Mouse (Mus musculus) CH12.LX (cell line): ENCODE data around the gene Nfic. TPM values are rescaled to one million over a fixed set of nuclear protein-coding genes. Genes with fewer than 3 reads are reported as not detected.

Experiments used
- DNase-seq: peaks from one replicate; pipeline ENCODE4 v3.0.0-alpha.2; 2013; ENCODE audit errors: extremely low read depth
- H3K27ac ChIP-seq: 2 replicates; pipeline ENCODE4 v1.5.1; 2012; ENCODE audit warnings: low read depth, mild to moderate bottlenecking, control low read depth, moderate library complexity; ENCODE audit not compliant: insufficient read depth
- H3K27me3 ChIP-seq: replicated peaks from 2 replicates; pipeline ENCODE3; 2012; ENCODE audit warnings: inconsistent platforms
- H3K36me3 ChIP-seq, 2 experiments: replicated peaks in 1 of 2; 2 replicates each; pipeline versions ENCODE3 to v1.6.1; 2012; ENCODE audit warnings: inconsistent platforms in 1 of 2, low read length in 1 of 2, mild to moderate bottlenecking in 1 of 2, mixed read lengths in 1 of 2, moderate library complexity in 1 of 2; ENCODE audit not compliant: control insufficient read depth in 1 of 2, insufficient read depth in 1 of 2
- H3K4me1 ChIP-seq, 2 experiments: 2 replicates each; pipeline ENCODE4 v1.6.1; 2012; ENCODE audit warnings: inconsistent platforms in 1 of 2, moderate library complexity in 1 of 2; ENCODE audit not compliant: insufficient read depth in 2 of 2, control insufficient read depth in 1 of 2
- H3K4me2 ChIP-seq: 2 replicates; pipeline ENCODE4 v1.6.1; 2012; ENCODE audit warnings: low read depth, mild to moderate bottlenecking, control low read depth; ENCODE audit not compliant: poor library complexity, insufficient read depth, severe bottlenecking
- H3K4me3 ChIP-seq, 3 experiments: fragments of 150-350 bp in 1 of 3; sonication (generic) in 1 of 3; replicated peaks in 1 of 3; 2 replicates each; pipeline versions ENCODE3 to v1.5.1; 2011 to 2012; ENCODE audit warnings: low read depth in 2 of 3, low read length in 2 of 3, mild to moderate bottlenecking in 2 of 3, moderate library complexity in 2 of 3, control low read depth in 1 of 3, improper control_type of control experiment in 1 of 3, inconsistent platforms in 1 of 3, mixed read lengths in 1 of 3; ENCODE audit not compliant: poor library complexity in 1 of 3
- H3K79me2 ChIP-seq: replicated peaks from 2 replicates; pipeline ENCODE4 v1.6.1; 2012; ENCODE audit warnings: mild to moderate bottlenecking, moderate library complexity; ENCODE audit not compliant: control insufficient read depth, poor library complexity, insufficient read depth, severe bottlenecking; ENCODE audit errors: extremely low read depth
- H3K9ac ChIP-seq: 2 replicates; pipeline ENCODE4 v1.6.1; 2012; ENCODE audit warnings: low read depth, mild to moderate bottlenecking, control low read depth, moderate library complexity; ENCODE audit not compliant: insufficient read depth
- H3K9me3 ChIP-seq: replicated peaks from 2 replicates; pipeline ENCODE3; 2012; ENCODE audit warnings: low read length, inconsistent platforms, mixed read lengths
- CHD2 ChIP-seq: IDR thresholded peaks from 2 replicates; pipeline ENCODE4 v1.6.1; 2011; ENCODE audit warnings: low read length, improper control_type of control experiment
- E2F4 ChIP-seq: IDR thresholded peaks from 2 replicates; pipeline ENCODE4 v1.6.1; 2011; ENCODE audit warnings: low read depth, low read length, improper control_type of control experiment; ENCODE audit not compliant: insufficient replicate concordance
- EP300 ChIP-seq: IDR thresholded peaks from 2 replicates; pipeline ENCODE4 v1.6.1; 2011; ENCODE audit warnings: low read length, improper control_type of control experiment
- ETS1 ChIP-seq: conservative IDR thresholded peaks from 2 replicates; pipeline ENCODE4 v1.6.1; 2012; ENCODE audit warnings: low read depth, mild to moderate bottlenecking, inconsistent platforms, low read length, improper control_type of control experiment, moderate library complexity
- HCFC1 ChIP-seq: IDR thresholded peaks from 2 replicates; pipeline ENCODE4 v1.6.1; 2012; ENCODE audit warnings: low read depth, mild to moderate bottlenecking, inconsistent platforms, low read length, improper control_type of control experiment
- IRF4 ChIP-seq: IDR thresholded peaks from 2 replicates; pipeline ENCODE4 v1.6.1; 2014; ENCODE audit warnings: low read depth, mild to moderate bottlenecking, inconsistent platforms, low read length, improper control_type of control experiment
- JUN ChIP-seq: IDR thresholded peaks from 2 replicates; pipeline ENCODE4 v1.6.1; 2011; ENCODE audit warnings: low read depth, mild to moderate bottlenecking, low read length, improper control_type of control experiment, moderate library complexity; ENCODE audit not compliant: insufficient read depth
- MAFK ChIP-seq: IDR thresholded peaks from 2 replicates; pipeline ENCODE4 v1.6.1; 2011; ENCODE audit warnings: low read length, improper control_type of control experiment; ENCODE audit not compliant: insufficient replicate concordance
- MAX ChIP-seq: IDR thresholded peaks from 2 replicates; pipeline ENCODE4 v1.6.1; 2011; ENCODE audit warnings: low read length, improper control_type of control experiment
- MEF2A ChIP-seq: IDR thresholded peaks from 2 replicates; pipeline ENCODE4 v1.6.1; 2014; ENCODE audit warnings: low read depth, mild to moderate bottlenecking, inconsistent platforms, low read length, improper control_type of control experiment, borderline replicate concordance
- MXI1 ChIP-seq: IDR thresholded peaks from 2 replicates; pipeline ENCODE4 v1.6.1; 2011; ENCODE audit warnings: mild to moderate bottlenecking, low read depth, low read length, improper control_type of control experiment
- NRF1 ChIP-seq: IDR thresholded peaks from 2 replicates; pipeline ENCODE4 v1.6.1; 2014; ENCODE audit warnings: low read depth, mild to moderate bottlenecking, inconsistent platforms, low read length, improper control_type of control experiment, moderate library complexity
- PAX5 ChIP-seq: IDR thresholded peaks from 2 replicates; pipeline ENCODE4 v1.6.1; 2012; ENCODE audit warnings: low read length, inconsistent platforms, mixed read lengths
- SIN3A ChIP-seq: IDR thresholded peaks from 2 replicates; pipeline ENCODE4 v1.6.1; 2012; ENCODE audit warnings: low read length, improper control_type of control experiment, inconsistent platforms
- SMC3 ChIP-seq: IDR thresholded peaks from 2 replicates; pipeline ENCODE4 v1.6.1; 2011; ENCODE audit warnings: low read depth, low read length, improper control_type of control experiment
- UBTF ChIP-seq: IDR thresholded peaks from 2 replicates; pipeline ENCODE4 v1.6.1; 2012; ENCODE audit warnings: low read depth, mild to moderate bottlenecking, inconsistent platforms, low read length, improper control_type of control experiment, moderate library complexity
- USF1 ChIP-seq: IDR thresholded peaks from 2 replicates; pipeline ENCODE4 v1.6.1; 2014; ENCODE audit warnings: low read depth, mild to moderate bottlenecking, inconsistent platforms, low read length, improper control_type of control experiment
- ZKSCAN1 ChIP-seq: IDR thresholded peaks from 2 replicates; pipeline ENCODE4 v1.6.1; 2012; ENCODE audit warnings: low read depth, inconsistent platforms, low read length, improper control_type of control experiment, borderline replicate concordance
- ZNF384 ChIP-seq: IDR thresholded peaks from 2 replicates; pipeline ENCODE4 v1.6.1; 2012; ENCODE audit warnings: low read depth, low read length, improper control_type of control experiment, inconsistent platforms
- dilution Hi-C: fragments of 300-500 bp; cut with MboI; formaldehyde crosslinking; loops from 2 replicates; pipeline ENCODE4 v1.14.3; 2020; ENCODE audit warnings: low sequenced_read_pairs; ENCODE audit not compliant: extremely low pct_unique_long_range_greater_than_20kb, extremely low pct_ligation_motif_present
- in situ Hi-C: fragments of 300-500 bp; cut with MboI; formaldehyde crosslinking; loops from 3 replicates; pipeline ENCODE4 v1.14.3; 2019; ENCODE audit warnings: low sequenced_read_pairs, low pct_ligation_motif_present, low pct_unique_long_range_greater_than_20kb, mixed read lengths
- polyA plus RNA-seq: library from polyadenylated mRNA; unstranded; fragments of >175 nt; gene quantifications from 2 replicates; pipeline ENCODE4 v1.2.1, GENCODE M21; 2012; ENCODE audit warnings: low read depth; ENCODE audit not compliant: insufficient read length
- total RNA-seq, 2 experiments: library from RNA; depleted of rRNA; stranded (reverse); fragments of 300-350 nt in 1 of 2; fragments of >200 nt in 1 of 2; gene quantifications; 2 replicates each; pipeline ENCODE4 v1.2.3; 2012 to 2014

The Nfic gene
- total and polyA plus RNA-seq, 3 experiments = 0.07 to 4.7 (median 4.0) TPM

DNA sequence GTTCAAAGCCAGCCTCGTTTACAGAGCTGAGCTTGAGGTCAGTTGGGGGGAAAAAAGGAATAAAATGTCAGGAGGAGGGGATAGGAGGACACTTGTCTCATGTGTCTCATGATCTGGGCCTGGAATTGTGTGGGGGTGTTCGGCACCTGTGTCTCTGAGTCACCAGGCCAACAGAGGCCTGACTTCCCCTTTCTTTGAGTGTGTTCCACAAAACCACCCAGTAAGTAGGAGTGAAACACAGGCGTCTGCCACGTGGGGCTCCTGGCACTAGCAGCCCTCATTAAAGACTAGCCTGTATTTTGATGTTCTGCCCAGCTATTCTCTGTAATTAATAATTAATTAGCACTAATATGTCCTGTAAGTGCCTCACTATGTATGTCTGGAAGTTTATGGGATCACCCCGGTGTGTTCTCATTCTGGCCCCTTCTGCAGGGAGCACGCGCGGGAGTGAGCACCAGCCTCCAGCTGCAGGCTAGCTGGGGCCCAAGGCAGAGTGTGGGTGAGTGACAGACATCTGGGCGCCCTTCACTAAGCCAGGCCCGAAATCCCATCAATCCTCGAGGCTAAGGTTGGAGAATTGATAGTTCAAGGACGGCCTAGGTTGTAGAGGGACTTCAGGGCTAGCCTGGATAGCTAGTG is 99.0 kb downstream of the Nfic start (continued):
- TF ChIP-seq SMC3 = no peak
- TF ChIP-seq HCFC1 = no peak
- TF ChIP-seq JUN = no peak
- TF ChIP-seq PAX5 = no peak
- TF ChIP-seq NRF1 = peak; percentile 67
- TF ChIP-seq SIN3A = peak; percentile 53; the same call in 1 of the 2 replicates
- no peak for TF ChIP-seq E2F4
- no peak for TF ChIP-seq ZKSCAN1
- TF ChIP-seq, all 38 proteins: peak for 14

DNA sequence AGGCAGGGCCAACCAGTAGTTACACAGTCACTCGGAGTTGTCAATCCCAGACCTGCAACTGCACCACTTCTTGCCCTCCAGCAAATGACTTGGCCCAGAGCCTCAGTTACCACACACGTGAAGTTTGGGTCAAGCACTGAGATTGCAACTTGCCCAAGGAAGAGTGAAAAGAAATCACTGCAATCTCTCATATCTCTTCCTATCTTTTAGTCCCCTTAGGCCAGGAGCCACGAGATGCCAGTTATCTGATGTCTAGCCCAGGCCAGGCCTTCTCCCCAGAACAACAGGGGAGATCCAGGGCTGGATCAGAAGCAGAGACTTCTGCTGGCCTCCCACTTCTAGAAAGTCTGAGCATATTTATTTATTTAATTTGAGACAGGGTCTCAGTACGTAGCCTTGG is 99.9 kb downstream of the Nfic start:
- H3K27me3 ChIP-seq = no peaks in the 10 kb centered on the region
- no peak overlapping the region for H3K9ac ChIP-seq
- no peak overlapping the region for H3K4me3 ChIP-seq
- in situ Hi-C loops (loop anchor here (10.0 kb wide), 1 partner anchor 161 kb away; no protein-coding TSS in a partner anchor), dilution Hi-C loops (no loop called here)
- H3K36me3 ChIP-seq = peaks cover 4 to 12% of the 10 kb centered on the region in 2 experiments
- H3K27ac ChIP-seq = no peak overlapping the region
- H3K9me3 ChIP-seq = no peaks in the 10 kb centered on the region
- H3K4me1 ChIP-seq = peaks cover 22 to 65% of the 10 kb centered on the region in 2 experiments
- TF ChIP-seq ETS1 (no peak), ZNF384 (no peak), CHD2 (no peak), USF1 (no peak)
- no peaks in the 10 kb centered on the region; the same call in 1 of the 2 replicates for H3K79me2 ChIP-seq
- H3K4me2 ChIP-seq = no peak overlapping the region
- DNase-seq = no peak

DNA sequence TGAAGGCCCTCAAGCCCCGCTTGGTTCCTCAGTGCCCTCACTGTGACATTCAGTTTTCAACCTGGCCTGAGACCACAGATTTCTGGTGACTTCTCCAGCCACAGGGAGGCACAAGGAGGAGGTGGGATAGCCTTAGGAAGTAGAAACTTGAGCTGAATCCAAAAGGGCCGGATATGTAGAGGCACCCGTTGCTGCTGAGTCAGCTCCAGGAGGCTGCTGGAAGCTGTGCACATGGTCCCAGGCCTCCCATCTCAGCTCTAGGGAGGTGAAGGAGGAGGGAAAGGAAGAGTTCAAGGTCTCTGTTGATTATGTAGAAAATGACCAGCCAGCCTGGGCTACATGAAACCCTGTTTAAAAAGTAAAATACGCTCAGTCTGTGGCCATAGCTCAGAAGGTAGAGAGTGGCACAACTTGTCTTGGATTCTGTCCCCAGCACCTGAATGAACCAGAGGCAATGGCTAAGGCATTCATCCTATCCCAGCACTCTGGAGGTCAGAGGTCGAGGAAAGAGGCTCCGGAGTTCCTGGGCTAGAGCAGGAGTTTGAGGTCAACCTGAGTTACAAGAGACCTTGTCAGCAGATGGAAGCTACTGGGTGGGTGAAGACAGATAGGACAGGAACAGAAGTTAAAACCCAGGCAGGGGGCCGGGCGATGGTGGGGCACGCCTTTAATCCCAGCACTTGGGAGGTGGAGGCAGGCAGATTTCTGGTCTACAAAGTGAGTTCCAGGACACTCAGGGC is 100.5 kb downstream of the Nfic start:
- H3K4me1 ChIP-seq = peaks cover 19 to 61% of the 10 kb centered on the region in 2 experiments
- DNase-seq = no peak

More for the DNA sequence above, 100.5 kb downstream of the Nfic start:
- no peak overlapping the region for H3K27ac ChIP-seq
- no peaks in the 10 kb centered on the region for H3K9me3 ChIP-seq
- dilution Hi-C loops = no loop called here
- no peaks in the 10 kb centered on the region for H3K27me3 ChIP-seq
- no peak overlapping the region for H3K4me2 ChIP-seq
- no peaks in the 10 kb centered on the region; the same call in 1 of the 2 replicates for H3K79me2 ChIP-seq
- no peak overlapping the region for H3K4me3 ChIP-seq
- no peak overlapping the region for H3K9ac ChIP-seq
- no peak for TF ChIP-seq EP300
- no peak for TF ChIP-seq JUN
- TF ChIP-seq PAX5 = no peak
- TF ChIP-seq MXI1 = no peak
- no peak for TF ChIP-seq MEF2A
- TF ChIP-seq ETS1 = no peak
- TF ChIP-seq UBTF = no peak
- TF ChIP-seq MAFK = no peak
- no peak for TF ChIP-seq MAX
- no peak for TF ChIP-seq ZKSCAN1
- TF ChIP-seq IRF4 = no peak
- TF ChIP-seq, all 38 proteins: peak for 0
- peaks cover 2 to 7% of the 10 kb centered on the region in 2 experiments for H3K36me3 ChIP-seq
- in situ Hi-C loops = loop anchor here (10.0 kb wide), 1 partner anchor 160 kb away; no protein-coding TSS in a partner anchor
